Mouse (Mus musculus) inflammation-experienced regulatory T-cells, adult 6 months (primary cell): Measurements from ENCODE around the gene Ager. TPM values are rescaled to one million over a fixed set of nuclear protein-coding genes. Genes with fewer than 3 reads are reported as not detected.

Experiments used
- ATAC-seq: one replicate; pipeline ENCODE4 v1.8.0; 2017
- polyA plus RNA-seq, 3 experiments: library from polyadenylated mRNA; unstranded; fragments of 100-300 nt; shearing (Covaris generic); gene quantifications; one replicate each; pipeline ENCODE4 v1.2.1; 2017

Gene Ager
- polyA plus RNA-seq, 3 experiments from 2014 or later: 0.58 to 3.7 (median 2.3) TPM

GRCm38 (mm10) chr17:34632261-34632691, 34.6 kb downstream of the Ager start:
- ATAC-seq: peak; percentile 48

GRCm38 (mm10) chr17:34635671-34636070, 38.0 kb downstream of the Ager start:
- no peak for ATAC-seq

DNA sequence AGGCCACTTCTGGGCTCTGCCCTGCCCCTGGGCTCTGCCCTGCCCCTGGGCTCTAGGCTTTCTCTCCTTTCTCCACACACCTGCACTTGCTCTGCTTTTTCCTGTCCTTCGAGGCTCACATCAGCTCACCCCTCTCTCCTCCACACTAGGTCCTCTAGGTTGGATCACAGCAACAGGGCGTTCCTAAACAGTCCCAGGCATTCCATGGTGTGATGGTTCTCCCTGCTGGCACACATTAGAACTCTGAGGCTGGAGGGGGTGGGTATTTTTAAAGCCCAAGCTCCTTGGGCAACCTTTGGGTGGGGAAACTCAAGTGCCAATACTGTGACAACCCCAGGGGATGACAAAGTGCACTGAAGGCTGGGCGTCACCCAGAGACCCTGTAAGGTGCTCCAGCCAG, 39.8 kb downstream of the Ager start:
- no peak for ATAC-seq

- ATAC-seq: no peak
These were observed 42.0 kb downstream of the Ager start for GRCm38 (mm10) chr17:34639461-34640255.

DNA sequence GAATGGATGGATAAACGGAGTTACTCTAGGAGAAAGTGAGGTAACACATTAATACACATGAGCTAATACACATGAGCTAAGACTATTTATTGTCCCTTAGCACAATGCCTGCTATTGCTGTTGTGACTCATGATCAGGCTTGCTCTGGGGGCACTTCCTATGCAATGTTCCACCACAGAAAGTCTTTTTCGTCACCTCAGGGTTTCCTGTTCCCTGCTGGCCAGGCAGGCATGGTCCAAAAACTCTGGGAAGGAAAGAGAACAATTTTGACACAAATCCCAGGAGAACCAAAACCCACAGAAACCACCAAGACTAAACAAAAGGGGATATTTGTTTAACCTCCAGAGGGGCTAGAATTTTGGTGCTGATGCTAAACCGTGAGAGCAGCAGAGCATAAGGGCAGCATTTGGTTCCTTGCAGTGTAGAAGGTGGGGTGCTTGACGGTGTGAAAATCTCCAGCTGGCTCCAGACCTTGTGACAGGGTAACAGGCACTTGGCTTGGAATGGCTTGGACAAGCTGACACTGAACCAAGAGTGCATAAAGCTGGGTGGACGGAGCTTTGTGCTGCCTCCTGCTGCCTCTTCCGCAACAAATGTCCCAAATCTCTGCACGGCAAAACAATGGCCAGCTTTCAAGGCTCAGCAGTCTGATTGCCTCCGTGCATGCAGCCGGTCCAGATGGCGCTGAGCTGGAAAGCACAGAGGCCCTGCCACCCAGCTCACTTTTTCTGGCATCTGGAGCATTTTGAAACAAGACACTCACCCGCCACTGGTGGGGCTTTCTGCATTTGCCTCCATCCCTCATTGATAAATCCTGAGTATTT, 43.3 kb downstream of the Ager start:
- ATAC-seq: no peak

DNA sequence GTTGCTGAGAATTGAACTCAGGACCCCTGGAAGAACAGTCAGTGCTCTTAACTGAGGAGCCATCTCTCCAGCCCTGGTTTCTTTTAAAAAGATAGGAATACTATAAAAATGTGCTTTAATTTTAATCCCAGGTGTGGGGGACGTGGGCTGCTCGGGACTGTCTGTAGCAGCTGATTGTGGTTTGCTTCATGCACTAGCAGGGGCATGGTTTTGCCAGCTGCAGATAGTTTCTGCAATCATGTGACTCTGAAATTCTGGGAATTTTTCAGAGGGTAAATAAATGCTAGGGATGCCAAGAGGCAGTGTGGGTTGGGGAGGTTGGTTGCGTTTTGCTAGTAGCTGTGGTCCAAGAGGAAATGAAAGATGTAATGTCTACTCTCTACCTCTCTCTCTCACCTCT, 44.3 kb downstream of the Ager start:
- ATAC-seq: no peak

GRCm38 (mm10) chr17:34643379-34643778, 45.7 kb downstream of the Ager start:
- ATAC-seq: no peak

- ATAC-seq: no peak
These were observed 46.3 kb downstream of the Ager start for GRCm38 (mm10) chr17:34643944-34644343.

DNA sequence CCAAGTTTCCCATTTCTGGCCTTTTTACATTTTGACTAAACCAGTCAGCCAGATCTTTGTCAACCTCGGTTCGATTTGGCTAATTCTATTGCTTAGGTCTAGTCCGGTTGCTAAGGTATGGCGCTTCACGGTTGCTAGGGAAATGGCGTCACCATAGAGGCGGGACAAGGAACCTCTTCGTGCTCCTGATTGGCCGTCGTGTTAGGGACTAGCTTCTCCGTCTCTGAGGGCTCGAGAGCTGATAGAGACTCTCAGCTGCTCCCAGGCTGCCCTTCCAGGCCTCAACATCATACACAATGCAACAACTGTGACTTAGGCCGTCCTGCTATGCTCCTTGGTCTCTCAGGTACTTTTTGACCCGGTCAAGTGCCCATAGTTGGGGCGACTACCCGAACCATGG, 46.9 kb downstream of the Ager start, which contains the start of gene Fkbpl:
TSS of gene Fkbpl (plus strand) at position 157 of the 400 bp plus-strand sequence.
- ATAC-seq: peak; percentile 78

GRCm38 (mm10) chr17:34645256-34645829, 47.7 kb downstream of the Ager start:
- no peak for ATAC-seq

GRCm38 (mm10) chr17:34645831-34646511, 48.3 kb downstream of the Ager start:
- ATAC-seq: no peak

DNA sequence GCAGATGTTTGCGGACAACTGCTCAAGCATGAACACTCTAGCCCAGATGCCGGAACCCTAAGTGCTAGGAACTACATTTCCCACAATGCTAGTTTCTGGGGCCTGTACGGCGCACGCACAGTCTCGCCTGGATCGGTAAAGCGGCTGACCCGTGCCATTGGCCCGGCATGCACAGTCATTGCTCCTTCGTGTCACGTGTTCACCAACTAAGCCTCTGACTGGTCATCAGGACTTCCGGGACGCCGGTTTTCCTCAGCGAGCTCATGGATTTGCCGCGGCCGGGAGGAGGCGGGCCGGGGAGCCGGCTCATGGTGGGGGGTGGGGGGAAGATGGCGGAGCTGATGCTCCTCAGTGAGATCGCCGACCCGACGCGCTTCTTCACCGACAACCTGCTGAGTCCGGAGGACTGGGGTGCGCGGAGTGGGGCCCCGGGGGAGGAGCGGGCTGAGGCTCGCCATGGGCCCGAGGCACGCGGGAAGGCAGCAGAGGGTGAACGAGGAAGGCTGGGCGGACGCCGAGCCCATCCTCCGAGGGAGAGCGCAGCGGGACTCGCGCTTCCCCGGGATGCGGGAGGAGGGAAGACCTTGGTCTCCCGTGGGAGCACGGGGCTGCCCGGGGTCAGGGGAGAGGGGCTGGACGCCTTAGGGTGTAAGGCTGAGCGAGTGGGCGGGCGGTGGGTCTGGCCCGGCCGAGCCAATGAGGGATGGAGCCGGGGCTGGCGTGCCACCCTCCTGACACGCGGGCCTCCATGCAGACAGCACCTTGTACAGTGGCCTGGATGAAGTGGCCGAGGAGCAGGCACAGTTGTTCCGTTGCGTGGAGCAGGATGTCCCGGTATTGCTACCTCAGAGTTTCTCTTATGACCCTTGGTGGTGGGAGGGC, 49.5 kb downstream of the Ager start, which contains the start of gene Atf6b:
TSS of gene Atf6b (plus strand) at position 241 of the 882 bp plus-strand sequence.
- ATAC-seq: peak; percentile 96

- no peak for ATAC-seq
These were observed 50.7 kb downstream of the Ager start for GRCm38 (mm10) chr17:34648141-34648890.

DNA sequence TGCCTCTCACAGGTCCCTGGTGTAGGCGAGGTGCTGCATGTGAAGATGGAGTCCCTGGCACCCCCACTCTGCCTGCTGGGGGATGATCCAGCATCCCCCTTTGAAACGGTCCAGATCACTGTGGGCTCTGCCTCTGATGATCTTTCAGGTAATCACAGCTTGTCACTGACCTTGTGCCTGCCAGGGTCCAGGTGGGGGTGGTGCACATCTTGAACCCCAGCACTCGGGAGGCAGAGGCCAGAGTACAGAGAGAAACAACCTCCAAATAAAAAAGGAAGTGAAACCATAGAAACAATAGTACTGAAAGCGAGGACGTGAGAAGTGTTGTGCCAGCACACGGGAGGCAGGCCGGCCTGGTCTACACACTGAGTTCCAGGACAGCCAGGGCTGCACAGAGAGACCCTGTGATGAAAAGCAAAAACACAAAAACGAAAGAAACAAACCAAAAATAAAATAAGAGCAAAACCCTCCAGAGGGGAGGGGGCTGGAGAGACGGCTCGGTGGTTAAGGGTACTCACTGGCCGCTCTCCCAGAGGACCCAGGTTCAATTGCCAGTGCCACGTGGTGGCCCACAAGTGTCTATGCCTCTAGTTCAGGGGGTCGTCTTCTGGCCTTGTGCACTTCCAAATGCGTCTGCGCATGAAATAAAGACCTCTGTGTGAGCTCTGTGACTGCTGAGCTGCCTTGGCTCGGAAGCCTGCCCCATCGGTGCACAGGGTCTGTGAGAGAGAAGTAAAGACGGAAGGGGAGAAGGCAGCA, 51.6 kb downstream of the Ager start:
- no peak for ATAC-seq

Other genes starting within 250 kb of the Ager start
- not detected for gene Btnl2, start 243.0 kb upstream of the Ager start, polyA plus RNA-seq
- not detected for gene Btnl1, start 220.7 kb upstream of the Ager start, polyA plus RNA-seq
- gene BC051142, start 199.0 kb upstream of the Ager start, polyA plus RNA-seq: 1 to 10 TPM in 1 of 3 experiments, under 1 TPM in 1, not detected in 1; 0.81 to 2.5 TPM
- gene Btnl4, start 120.5 kb upstream of the Ager start, polyA plus RNA-seq: not detected
- not detected for gene Btnl6, start 80.5 kb upstream of the Ager start, polyA plus RNA-seq
- under 1 TPM in 2 of 3 experiments, not detected in 1; 0.62 to 0.72 TPM for gene Notch4, start 33.6 kb upstream of the Ager start, polyA plus RNA-seq
- 100 to 1,000 TPM; 236 to 278 (median 276) TPM for gene Gpsm3, start 8.1 kb upstream of the Ager start, polyA plus RNA-seq
- 10 to 100 TPM in 1 of 3 experiments, 1 to 10 TPM in 2; 4.1 to 11.8 (median 8.8) TPM for gene Pbx2, start 6.6 kb upstream of the Ager start, polyA plus RNA-seq
- 10 to 100 TPM; 41.2 to 71.2 (median 59.5) TPM for gene Rnf5, start 5.8 kb downstream of the Ager start, polyA plus RNA-seq
- 10 to 100 TPM; 14.5 to 20.8 (median 19.4) TPM for gene Agpat1, start 6.4 kb downstream of the Ager start, polyA plus RNA-seq
- 1 to 10 TPM; 1.1 to 2.1 (median 1.2) TPM for gene Egfl8, start 18.1 kb downstream of the Ager start, polyA plus RNA-seq
- gene Ppt2, start 30.6 kb downstream of the Ager start, polyA plus RNA-seq: 10 to 100 TPM; 18.8 to 22.9 (median 20.6) TPM
- gene Prrt1, start 31.7 kb downstream of the Ager start, polyA plus RNA-seq: 1 to 10 TPM in 2 of 3 experiments, under 1 TPM in 1; 0.79 to 4.0 (median 3.7) TPM
- gene Fkbpl, start 46.9 kb downstream of the Ager start, polyA plus RNA-seq: 1 to 10 TPM; 4.4 to 5.8 (median 5.2) TPM
- 10 to 100 TPM; 19.0 to 21.9 (median 19.3) TPM for gene Atf6b, start 49.3 kb downstream of the Ager start, polyA plus RNA-seq
- not detected for gene Tnxb, start 72.7 kb downstream of the Ager start, polyA plus RNA-seq
- gene C4b, start 146.0 kb downstream of the Ager start, polyA plus RNA-seq: under 1 TPM in 1 of 3 experiments, not detected in 2; 0.08 TPM
- gene Cyp21a1, start 206.7 kb downstream of the Ager start, polyA plus RNA-seq: not detected
- gene Stk19, start 239.1 kb downstream of the Ager start, polyA plus RNA-seq: 10 to 100 TPM; 30.4 to 44.5 (median 37.2) TPM
- 10 to 100 TPM; 23.9 to 29.0 (median 27.1) TPM for gene Dxo, start 239.2 kb downstream of the Ager start, polyA plus RNA-seq